Mouse (Mus musculus) kidney, adult 2 months (tissue): Measurements from ENCODE around the gene Adamts20.

Experiments used
- CTCF ChIP-seq: fragments of 200-500 bp; conservative IDR thresholded peaks from 2 replicates; pipeline ENCODE4 v1.5.1; 2011; ENCODE audit warnings: low read depth, mild to moderate bottlenecking, control low read depth, low read length, moderate library complexity, mixed read lengths; ENCODE audit not compliant: insufficient read depth, insufficient read length
- POLR2A ChIP-seq: fragments of 200-500 bp; IDR thresholded peaks from one replicate; pipeline ENCODE4 v1.6.1; 2011; ENCODE audit warnings: low read depth, low read length, control low read depth

- TF ChIP-seq CTCF (no peak), POLR2A (no peak)
Observed at GRCm38 (mm10) chr15:94475975-94476374, 10.8 kb upstream of the Adamts20 start.
